Mouse (Mus musculus): ENCODE measurements around the gene Zbtb25. TPM values are rescaled to one million over a fixed set of nuclear protein-coding genes. Genes with fewer than 3 reads are reported as not detected.

Gene Zbtb25
- polyA plus RNA-seq, 1 experiment from 2014 or later, result 4.4 TPM

DNA sequence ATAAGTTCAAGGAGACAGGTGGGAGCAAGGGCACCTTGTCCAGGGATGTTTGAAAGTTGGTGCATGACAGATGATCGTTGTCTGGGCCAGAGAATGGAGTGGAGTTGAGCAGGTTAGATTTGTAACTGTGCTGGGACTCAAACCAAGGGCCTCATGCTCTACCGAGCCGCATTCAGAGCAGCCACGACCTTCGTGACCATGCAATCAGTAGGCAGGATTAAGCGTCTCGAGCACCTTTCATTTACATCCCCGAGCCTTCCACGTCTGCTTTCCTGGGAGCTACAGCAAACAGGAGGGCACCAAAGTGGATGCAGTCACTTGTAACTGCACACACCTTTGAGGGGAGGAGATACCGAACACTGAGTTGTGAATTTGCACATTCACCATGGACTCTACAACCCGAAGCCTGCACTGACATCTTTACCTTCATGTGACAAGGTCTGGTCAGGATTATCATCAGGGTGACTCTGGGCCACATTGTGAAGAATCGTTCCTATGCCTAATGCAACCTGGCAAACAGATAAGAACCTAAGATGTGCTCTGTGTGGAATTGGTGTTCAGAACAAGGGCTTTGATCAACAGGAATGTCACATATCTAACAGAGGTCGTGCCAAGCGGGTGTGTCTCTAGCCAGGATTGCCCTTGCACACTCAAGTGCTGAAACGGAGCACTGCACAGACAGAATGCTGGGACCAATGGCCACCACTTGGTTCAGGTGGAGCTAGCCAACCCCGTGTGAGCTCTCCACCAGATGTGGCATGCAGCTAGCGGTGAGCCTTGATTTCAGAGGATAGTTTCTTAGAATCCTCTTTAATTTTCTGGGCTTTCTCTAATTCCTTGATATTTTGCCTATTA lies 33.1 kb downstream of the Zbtb25 start:
- Histone ChIP-seq H3K9ac (replicated peaks) (no peak overlapping the region), H3K36me3 (replicated peaks; ENCODE audit: insufficient read depth, low read length) (no peaks in the 10 kb centered on the region), H3K27me3 (ENCODE audit: insufficient read depth, low read length) (no peaks in the 10 kb centered on the region), H3K4me2 (ENCODE audit: low read depth, low read length) (no peak overlapping the region), H3K4me1 (ENCODE audit: insufficient read depth) (no peaks in the 10 kb centered on the region), H3K4me3 (ENCODE audit: low read depth, low read length) (no peak overlapping the region), H3K9me3 (ENCODE audit: low read length) (no peaks in the 10 kb centered on the region), H3K27ac (ENCODE audit: low read depth) (no peak overlapping the region)
- 70% methylated on average over 17 of the region's 17 CpGs for WGBS (ENCODE audit: insufficient replicate concordance)
- ATAC-seq (no peak), DNase-seq (no peak)
- TF ChIP-seq EP300 (IDR thresholded peaks at IDR 0.05; ENCODE audit: low read depth) (no peak), CTCF (IDR thresholded peaks at IDR 0.05; ENCODE audit: low read depth) (no peak)

GRCm38 (mm10) chr12:76335641-76336040 lies 33.8 kb downstream of the Zbtb25 start:
- Histone ChIP-seq H3K4me3 (ENCODE audit: low read depth, low read length) (no peak overlapping the region), H3K9ac (replicated peaks) (no peak overlapping the region), H3K4me1 (ENCODE audit: insufficient read depth) (no peaks in the 10 kb centered on the region), H3K36me3 (replicated peaks; ENCODE audit: insufficient read depth, low read length) (no peaks in the 10 kb centered on the region), H3K27me3 (ENCODE audit: insufficient read depth, low read length) (no peaks in the 10 kb centered on the region), H3K9me3 (ENCODE audit: low read length) (no peaks in the 10 kb centered on the region), H3K4me2 (ENCODE audit: low read depth, low read length) (no peak overlapping the region), H3K27ac (ENCODE audit: low read depth) (no peak overlapping the region)
- ATAC-seq, result no peak
- 73% methylated on average over 5 of the region's 5 CpGs for WGBS (ENCODE audit: insufficient replicate concordance)
- TF ChIP-seq CTCF (IDR thresholded peaks at IDR 0.05; ENCODE audit: low read depth), result no peak
- no peak for TF ChIP-seq EP300 (IDR thresholded peaks at IDR 0.05; ENCODE audit: low read depth)
- DNase-seq, result no peak

GRCm38 (mm10) chr12:76333688-76334087 lies 35.7 kb downstream of the Zbtb25 start:
- Histone ChIP-seq H3K27ac (ENCODE audit: low read depth) (no peak overlapping the region), H3K4me2 (ENCODE audit: low read depth, low read length) (no peak overlapping the region), H3K4me1 (ENCODE audit: insufficient read depth) (no peaks in the 10 kb centered on the region), H3K36me3 (replicated peaks; ENCODE audit: insufficient read depth, low read length) (no peaks in the 10 kb centered on the region), H3K9ac (replicated peaks) (no peak overlapping the region), H3K27me3 (ENCODE audit: insufficient read depth, low read length) (no peaks in the 10 kb centered on the region), H3K9me3 (ENCODE audit: low read length) (no peaks in the 10 kb centered on the region), H3K4me3 (ENCODE audit: low read depth, low read length) (no peak overlapping the region)
- TF ChIP-seq CTCF (IDR thresholded peaks at IDR 0.05; ENCODE audit: low read depth), result no peak
- no peak for TF ChIP-seq EP300 (IDR thresholded peaks at IDR 0.05; ENCODE audit: low read depth)
- no peak for DNase-seq
- no peak for ATAC-seq
- WGBS (ENCODE audit: insufficient replicate concordance), result 62% methylated on average over 5 of the region's 5 CpGs

DNA sequence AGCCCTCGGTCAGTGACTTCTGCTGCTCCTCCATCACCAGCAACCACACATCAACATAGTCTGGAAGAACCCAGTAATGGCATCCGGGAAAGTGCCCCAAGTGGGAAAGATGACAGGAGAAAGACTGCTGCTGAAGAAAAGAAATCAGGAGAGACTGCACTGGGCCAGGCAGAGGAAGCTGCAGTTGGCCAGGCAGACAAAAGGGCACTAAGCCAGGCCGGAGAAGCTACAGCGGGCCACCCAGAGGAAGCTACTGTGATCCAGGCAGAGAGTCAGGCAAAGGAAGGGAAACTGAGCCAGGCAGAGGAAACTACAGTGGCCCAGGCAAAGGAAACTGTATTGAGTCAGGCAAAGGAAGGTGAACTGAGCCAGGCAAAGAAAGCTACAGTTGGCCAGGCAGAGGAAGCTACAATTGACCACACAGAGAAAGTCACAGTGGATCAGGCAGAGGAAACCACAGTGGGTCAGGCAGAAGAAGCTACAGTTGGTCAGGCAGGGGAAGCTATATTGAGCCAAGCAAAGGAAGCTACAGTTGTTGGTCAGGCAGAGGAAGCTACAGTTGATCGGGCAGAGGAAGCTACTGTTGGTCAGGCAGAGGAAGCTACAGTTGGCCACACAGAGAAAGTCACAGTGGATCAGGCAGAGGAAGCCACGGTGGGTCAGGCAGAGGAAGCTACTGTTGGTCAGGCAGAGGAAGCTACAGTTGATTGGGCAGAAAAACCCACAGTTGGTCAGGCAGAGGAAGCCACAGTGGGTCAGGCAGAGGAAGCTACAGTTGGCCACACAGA lies 40.6 kb downstream of the Zbtb25 start:
- no peak overlapping the region for H3K9ac ChIP-seq (replicated peaks)
- H3K27ac ChIP-seq (ENCODE audit: low read depth), result peak overlapping the region; percentile 69
- no peak overlapping the region for H3K4me3 ChIP-seq (ENCODE audit: low read depth, low read length)
- H3K36me3 ChIP-seq (replicated peaks; ENCODE audit: insufficient read depth, low read length), result peaks cover 9% of the 10 kb centered on the region; the same call in 1 of the 2 replicates
- TF ChIP-seq CTCF (IDR thresholded peaks at IDR 0.05; ENCODE audit: low read depth) (no peak), EP300 (IDR thresholded peaks at IDR 0.05; ENCODE audit: low read depth) (no peak)
- ATAC-seq (no peak), DNase-seq (no peak)
- WGBS (ENCODE audit: insufficient replicate concordance), result 73% methylated on average over 6 of the region's 6 CpGs
- peaks cover 8% of the 10 kb centered on the region for H3K4me1 ChIP-seq (ENCODE audit: insufficient read depth)
- H3K27me3 ChIP-seq (ENCODE audit: insufficient read depth, low read length), result no peaks in the 10 kb centered on the region
- no peak overlapping the region for H3K4me2 ChIP-seq (ENCODE audit: low read depth, low read length)
- H3K9me3 ChIP-seq (ENCODE audit: low read length), result no peaks in the 10 kb centered on the region

DNA sequence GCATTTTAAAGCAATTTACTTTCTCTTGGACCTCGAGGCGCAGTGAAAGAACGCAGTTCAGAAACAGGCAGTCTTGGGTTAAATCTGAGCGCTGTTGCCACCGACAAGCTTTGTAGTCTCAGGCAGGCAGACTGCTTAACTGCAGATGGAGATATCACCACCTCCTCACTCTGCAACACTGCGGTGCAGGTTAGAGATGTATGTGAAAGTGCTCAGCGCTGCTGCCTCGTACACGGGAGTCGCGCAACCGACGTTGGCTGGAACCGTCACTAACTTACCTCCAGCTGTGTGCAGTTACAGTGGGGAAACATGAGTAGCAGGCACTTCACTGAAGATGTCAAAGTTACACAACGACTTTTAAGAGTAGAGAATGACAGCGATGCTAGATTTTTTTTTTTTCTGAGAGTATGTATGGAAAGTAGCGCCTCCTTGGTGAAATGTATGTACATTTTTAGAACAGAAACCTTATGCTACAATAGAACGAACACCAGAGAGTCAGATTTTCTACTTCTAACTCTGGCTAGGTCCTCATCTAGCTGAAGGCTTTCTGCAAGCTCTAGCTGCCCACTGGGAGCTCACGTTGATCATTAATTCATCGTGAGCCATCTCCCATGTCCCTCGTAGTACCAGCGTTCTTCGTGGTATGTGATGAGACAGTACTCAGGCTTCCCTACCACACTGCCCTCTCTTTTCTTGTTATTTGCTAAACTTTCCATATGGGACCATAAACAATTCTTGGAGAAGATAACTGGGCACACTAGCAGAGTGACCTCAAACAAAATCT lies 42.8 kb downstream of the Zbtb25 start:
- no peak overlapping the region for H3K27ac ChIP-seq (ENCODE audit: low read depth)
- H3K27me3 ChIP-seq (ENCODE audit: insufficient read depth, low read length), result no peaks in the 10 kb centered on the region
- H3K9ac ChIP-seq (replicated peaks), result no peak overlapping the region
- ATAC-seq, result no peak
- no peak overlapping the region for H3K4me3 ChIP-seq (ENCODE audit: low read depth, low read length)
- H3K4me1 ChIP-seq (ENCODE audit: insufficient read depth), result peaks cover 8% of the 10 kb centered on the region
- H3K9me3 ChIP-seq (ENCODE audit: low read length), result no peaks in the 10 kb centered on the region
- WGBS (ENCODE audit: insufficient replicate concordance), result 89% methylated on average over 23 of the region's 23 CpGs
- no peak overlapping the region for H3K4me2 ChIP-seq (ENCODE audit: low read depth, low read length)
- H3K36me3 ChIP-seq (replicated peaks; ENCODE audit: insufficient read depth, low read length), result peaks cover 13% of the 10 kb centered on the region
- DNase-seq, result no peak
- no peak for TF ChIP-seq CTCF (IDR thresholded peaks at IDR 0.05; ENCODE audit: low read depth)
- no peak for TF ChIP-seq EP300 (IDR thresholded peaks at IDR 0.05; ENCODE audit: low read depth)
